Mouse (Mus musculus) hindbrain, embryonic 13.5 days (tissue): ENCODE measurements around the gene Faap20. TPM values are rescaled to one million over a fixed set of nuclear protein-coding genes. Genes with fewer than 3 reads are reported as not detected.

Experiments used
- ATAC-seq: fragments of 200-750 bp; cut with Nextera tagmentation; 2 replicates; pipeline ENCODE4 v1.8.0; 2017; ENCODE audit warnings: moderate TSS enrichment; ENCODE audit not compliant: low FRiP score
- H3K27ac ChIP-seq: fragments of 300-500 bp; sonication (generic); 2 replicates; pipeline ENCODE4 v1.5.1; 2015; ENCODE audit warnings: inconsistent platforms, mild to moderate bottlenecking, moderate library complexity
- H3K27me3 ChIP-seq: fragments of 300-500 bp; sonication (generic); 2 replicates; pipeline ENCODE4 v1.6.1; 2015; ENCODE audit warnings: mild to moderate bottlenecking, inconsistent platforms
- H3K36me3 ChIP-seq: fragments of 300-500 bp; sonication (generic); 2 replicates; pipeline ENCODE4 v1.6.1; 2015; ENCODE audit warnings: mild to moderate bottlenecking, inconsistent platforms
- H3K4me1 ChIP-seq: fragments of 300-500 bp; sonication (generic); replicated peaks from 2 replicates; pipeline ENCODE4 v1.6.1; 2015; ENCODE audit warnings: inconsistent platforms
- H3K4me2 ChIP-seq: fragments of 300-500 bp; sonication (generic); 2 replicates; pipeline ENCODE4 v1.6.1; 2015; ENCODE audit warnings: inconsistent platforms, mild to moderate bottlenecking, moderate library complexity
- H3K4me3 ChIP-seq: fragments of 300-500 bp; sonication (generic); 2 replicates; pipeline ENCODE4 v1.5.1; 2015; ENCODE audit warnings: mild to moderate bottlenecking, inconsistent platforms
- H3K9ac ChIP-seq: fragments of 300-500 bp; sonication (generic); 2 replicates; pipeline ENCODE4 v1.6.1; 2015; ENCODE audit warnings: mild to moderate bottlenecking, inconsistent platforms
- H3K9me3 ChIP-seq: fragments of 300-500 bp; sonication (generic); 2 replicates; pipeline ENCODE4 v1.6.1; 2016; ENCODE audit warnings: inconsistent platforms
- WGBS: fragments of 180-500 bp; shearing (Covaris S2); methylation state at CpG from one replicate; pipeline ENCODE4 v1.1.7; 2015; 5-methylcytosine and 5-hydroxymethylcytosine counted together
- polyA plus RNA-seq: library from polyadenylated mRNA; unstranded; fragments of >200 nt; fragmentation: Nextera tagmentation; extraction: Ambion mirVana; gene quantifications from 2 replicates; pipeline ENCODE4 v1.2.1, GENCODE M21; 2015

Faap20 gene
- polyA plus RNA-seq, 1 experiment from 2014 or later = 78.8 TPM

GRCm38 (mm10) chr4:155214793-155215192, 34.8 kb upstream of the Faap20 start:
- no peaks in the 10 kb centered on the region for H3K27me3 ChIP-seq
- 79% methylated on average over 10 of the region's 10 CpGs for WGBS
- peak overlapping the region; percentile 53; the same call in 1 of the 2 replicates for H3K9ac ChIP-seq
- H3K4me1 ChIP-seq = peaks cover 88% of the 10 kb centered on the region
- peaks cover 6% of the 10 kb centered on the region for H3K36me3 ChIP-seq
- no peak for ATAC-seq
- no peak overlapping the region for H3K4me3 ChIP-seq
- peak overlapping the region; percentile 27 for H3K4me2 ChIP-seq
- no peaks in the 10 kb centered on the region for H3K9me3 ChIP-seq
- H3K27ac ChIP-seq = 0 out of 2 replicates have a peak overlapping the region, but pooled peaks have one; percentile 64

GRCm38 (mm10) chr4:155215203-155215602, 34.4 kb upstream of the Faap20 start:
- Histone ChIP-seq H3K27ac (peak overlapping the region; percentile 64; the same call in 1 of the 2 replicates), H3K9ac (no peak overlapping the region; the same call in 1 of the 2 replicates), H3K4me1 (peaks cover 88% of the 10 kb centered on the region), H3K4me3 (no peak overlapping the region), H3K36me3 (peaks cover 6% of the 10 kb centered on the region), H3K9me3 (no peaks in the 10 kb centered on the region), H3K4me2 (peak overlapping the region; percentile 31), H3K27me3 (no peaks in the 10 kb centered on the region)
- WGBS = 49% methylated on average over 9 of the region's 9 CpGs
- ATAC-seq = no peak

- no peaks in the 10 kb centered on the region for H3K9me3 ChIP-seq
- peaks cover 1% of the 10 kb centered on the region; the same call in 1 of the 2 replicates for H3K36me3 ChIP-seq
- WGBS = 54% methylated on average over 12 of the region's 12 CpGs
- no peak for ATAC-seq
- H3K4me3 ChIP-seq = peak overlapping the region; percentile 11; the same call in 1 of the 2 replicates
- H3K4me2 ChIP-seq = peak overlapping the region; percentile 31
- peak overlapping the region; percentile 29; the same call in 1 of the 2 replicates for H3K9ac ChIP-seq
- H3K4me1 ChIP-seq = peaks cover 92% of the 10 kb centered on the region
- H3K27ac ChIP-seq = peak overlapping the region; percentile 64
- H3K27me3 ChIP-seq = no peaks in the 10 kb centered on the region
These were observed 33.6 kb upstream of the Faap20 start for GRCm38 (mm10) chr4:155215773-155216630.

- Histone ChIP-seq H3K9me3 (no peaks in the 10 kb centered on the region), H3K36me3 (no peaks in the 10 kb centered on the region), H3K27me3 (no peaks in the 10 kb centered on the region), H3K9ac (0 out of 2 replicates have a peak overlapping the region, but pooled peaks have one; percentile 49), H3K27ac (0 out of 2 replicates have a peak overlapping the region, but pooled peaks have one; percentile 64), H3K4me2 (peak overlapping the region; percentile 100), H3K4me3 (no peak overlapping the region), H3K4me1 (peaks cover 93% of the 10 kb centered on the region)
- WGBS = 61% methylated on average over 12 of the region's 12 CpGs
- no peak for ATAC-seq
These were observed 32.1 kb upstream of the Faap20 start for GRCm38 (mm10) chr4:155217241-155218103.

GRCm38 (mm10) chr4:155218104-155218732, 31.4 kb upstream of the Faap20 start:
- WGBS = 75% methylated on average over 9 of the region's 9 CpGs
- Histone ChIP-seq H3K9ac (peak overlapping the region; percentile 98; the same call in 1 of the 2 replicates), H3K4me3 (peak overlapping the region; percentile 93), H3K27me3 (no peaks in the 10 kb centered on the region), H3K4me1 (peaks cover 86% of the 10 kb centered on the region), H3K9me3 (no peaks in the 10 kb centered on the region), H3K27ac (peak overlapping the region; percentile 30; the same call in 1 of the 2 replicates), H3K36me3 (no peaks in the 10 kb centered on the region), H3K4me2 (peak overlapping the region; percentile 100)
- no peak for ATAC-seq

GRCm38 (mm10) chr4:155219271-155220212, 30.1 kb upstream of the Faap20 start:
- Histone ChIP-seq H3K4me1 (peaks cover 81% of the 10 kb centered on the region), H3K27me3 (no peaks in the 10 kb centered on the region), H3K4me3 (peak overlapping the region; percentile 93), H3K36me3 (no peaks in the 10 kb centered on the region), H3K27ac (peak overlapping the region; percentile 40; the same call in 1 of the 2 replicates), H3K9ac (peak overlapping the region; percentile 98), H3K4me2 (peak overlapping the region; percentile 100), H3K9me3 (no peaks in the 10 kb centered on the region)
- WGBS = 53% methylated on average over 12 of the region's 12 CpGs
- no peak for ATAC-seq

- H3K4me3 ChIP-seq = peak overlapping the region; percentile 93
These were observed 29.1 kb upstream of the Faap20 start for GRCm38 (mm10) chr4:155220213-155221100.

GRCm38 (mm10) chr4:155221106-155221505, 28.5 kb upstream of the Faap20 start:
- Histone ChIP-seq H3K4me1 (peaks cover 65% of the 10 kb centered on the region), H3K9ac (peak overlapping the region; percentile 98), H3K4me3 (peak overlapping the region; percentile 93), H3K9me3 (no peaks in the 10 kb centered on the region), H3K27ac (peak overlapping the region; percentile 92), H3K36me3 (no peaks in the 10 kb centered on the region), H3K27me3 (0 out of 2 replicates have a peak, but pooled peaks cover 3% of the 10 kb centered on the region), H3K4me2 (peak overlapping the region; percentile 100)
- under 1% methylated on average over 7 of the region's 7 CpGs for WGBS
- no peak for ATAC-seq

More at GRCm38 (mm10) chr4:155220213-155221100, 29.1 kb upstream of the Faap20 start:
- WGBS = 7% methylated on average over 14 of the region's 14 CpGs
- peak overlapping the region; percentile 100 for H3K4me2 ChIP-seq
- H3K9me3 ChIP-seq = no peaks in the 10 kb centered on the region
- ATAC-seq = no peak
- no peaks in the 10 kb centered on the region for H3K36me3 ChIP-seq
- peak overlapping the region; percentile 98 for H3K9ac ChIP-seq
- peaks cover 71% of the 10 kb centered on the region for H3K4me1 ChIP-seq
- no peaks in the 10 kb centered on the region for H3K27me3 ChIP-seq
- peak overlapping the region; percentile 92; the same call in 1 of the 2 replicates for H3K27ac ChIP-seq

GRCm38 (mm10) chr4:155221599-155222551, 27.7 kb upstream of the Faap20 start:
- Histone ChIP-seq H3K4me2 (peak overlapping the region; percentile 100), H3K9ac (peak overlapping the region; percentile 98), H3K27me3 (0 out of 2 replicates have a peak, but pooled peaks cover 3% of the 10 kb centered on the region), H3K27ac (peak overlapping the region; percentile 92), H3K36me3 (no peaks in the 10 kb centered on the region), H3K4me1 (peaks cover 57% of the 10 kb centered on the region), H3K4me3 (peak overlapping the region; percentile 93), H3K9me3 (no peaks in the 10 kb centered on the region)
- ATAC-seq = no peak
- WGBS = under 1% methylated on average over 91 of the region's 93 CpGs
